Mouse (Mus musculus): Measurements from ENCODE around the gene Tcerg1l.

Tcerg1l gene

GRCm38 (mm10) chr7:138397485-138398181 is at the start of gene Tcerg1l:
TSS of gene Tcerg1l (minus strand) at chr7:138397730.
- DNase-seq, result no peak

GRCm38 (mm10) chr7:138442096-138442495 is 44.6 kb upstream of the Tcerg1l start:
- DNase-seq, result no peak

- no peak for DNase-seq
Measured at GRCm38 (mm10) chr7:138432541-138432940, 35.0 kb upstream of the Tcerg1l start.

GRCm38 (mm10) chr7:138431456-138431855 is 33.9 kb upstream of the Tcerg1l start:
- no peak for DNase-seq

- DNase-seq, result no peak
Measured at GRCm38 (mm10) chr7:138429916-138430315, 32.4 kb upstream of the Tcerg1l start.

DNA sequence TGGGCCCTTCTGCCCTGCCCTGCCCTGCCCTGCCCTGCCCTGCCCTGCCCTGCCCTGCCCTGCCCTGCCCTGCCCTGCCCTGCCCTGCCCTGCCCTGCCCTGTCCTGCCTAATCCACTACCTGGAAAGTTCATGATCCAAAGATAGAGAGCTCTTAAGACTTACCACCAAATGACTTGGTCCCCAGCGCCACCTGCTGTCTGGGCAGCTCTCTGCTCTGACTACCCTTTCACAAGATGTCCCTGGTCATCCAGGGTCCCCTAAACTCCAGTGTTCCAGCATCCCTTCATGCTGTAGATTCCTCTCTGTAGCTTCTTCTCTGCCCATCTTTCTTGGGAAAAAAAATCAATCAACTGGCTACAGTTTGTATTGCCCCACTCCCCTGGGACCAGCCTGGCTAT is 31.3 kb upstream of the Tcerg1l start:
- DNase-seq, result peak; percentile 55

DNA sequence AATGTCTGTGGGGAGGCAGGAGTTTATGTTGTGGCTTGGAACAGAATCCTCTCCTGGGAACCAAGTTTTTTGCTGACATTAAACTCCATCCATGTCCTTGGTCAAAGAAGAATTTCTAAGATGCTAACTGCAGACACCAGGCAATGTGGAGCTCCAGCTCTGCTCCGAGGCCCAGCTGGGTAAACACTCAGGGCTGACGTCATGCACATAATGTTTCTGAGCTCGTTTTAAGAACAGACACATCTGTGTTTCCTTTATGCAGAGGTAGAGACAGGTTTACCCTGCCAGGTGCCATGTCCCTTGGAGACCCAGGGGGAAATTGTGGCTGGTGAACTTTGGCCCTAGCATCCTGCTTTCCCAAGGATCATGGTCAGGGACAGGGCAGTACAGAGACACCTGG is 29.9 kb upstream of the Tcerg1l start:
- DNase-seq, result no peak

DNA sequence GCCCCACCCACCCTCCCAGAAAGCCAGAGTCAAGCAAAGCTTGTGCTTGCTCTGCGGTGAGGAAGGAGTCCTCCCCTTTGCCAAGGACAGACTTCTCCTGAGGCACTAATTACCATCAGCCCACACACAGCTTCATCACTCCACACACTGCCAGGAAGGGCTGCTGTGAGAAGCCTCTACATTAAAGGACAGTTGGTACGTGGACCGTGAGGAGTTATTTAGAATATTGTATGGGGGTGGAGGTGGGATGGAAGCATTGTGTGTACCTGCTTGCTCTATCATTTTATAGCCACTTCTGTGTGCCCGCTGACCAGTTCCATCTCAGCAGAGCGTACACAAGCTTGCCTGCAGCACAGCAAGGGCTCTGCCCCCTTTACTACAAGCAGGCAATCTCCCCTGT is 16.0 kb upstream of the Tcerg1l start:
- no peak for DNase-seq

DNA sequence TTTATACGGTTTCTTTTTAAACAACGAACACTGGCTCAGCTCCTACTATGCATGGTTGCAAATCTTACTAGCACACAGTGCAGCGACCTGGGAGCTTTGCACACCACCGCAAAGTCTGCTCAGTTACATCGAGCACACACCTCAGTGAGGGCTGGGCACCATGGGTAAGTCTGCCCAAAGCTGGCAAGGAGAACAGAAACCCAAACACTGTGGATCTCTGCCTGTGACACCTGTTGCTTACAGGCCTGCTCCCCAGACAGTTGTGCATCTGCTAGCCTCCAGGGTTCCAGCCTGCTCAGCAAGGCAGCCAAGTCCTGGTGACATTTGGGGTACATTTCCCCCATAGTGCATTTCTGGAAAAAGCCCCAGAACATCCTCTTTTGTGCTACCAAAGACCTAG is 4.1 kb upstream of the Tcerg1l start:
- no peak for DNase-seq

DNA sequence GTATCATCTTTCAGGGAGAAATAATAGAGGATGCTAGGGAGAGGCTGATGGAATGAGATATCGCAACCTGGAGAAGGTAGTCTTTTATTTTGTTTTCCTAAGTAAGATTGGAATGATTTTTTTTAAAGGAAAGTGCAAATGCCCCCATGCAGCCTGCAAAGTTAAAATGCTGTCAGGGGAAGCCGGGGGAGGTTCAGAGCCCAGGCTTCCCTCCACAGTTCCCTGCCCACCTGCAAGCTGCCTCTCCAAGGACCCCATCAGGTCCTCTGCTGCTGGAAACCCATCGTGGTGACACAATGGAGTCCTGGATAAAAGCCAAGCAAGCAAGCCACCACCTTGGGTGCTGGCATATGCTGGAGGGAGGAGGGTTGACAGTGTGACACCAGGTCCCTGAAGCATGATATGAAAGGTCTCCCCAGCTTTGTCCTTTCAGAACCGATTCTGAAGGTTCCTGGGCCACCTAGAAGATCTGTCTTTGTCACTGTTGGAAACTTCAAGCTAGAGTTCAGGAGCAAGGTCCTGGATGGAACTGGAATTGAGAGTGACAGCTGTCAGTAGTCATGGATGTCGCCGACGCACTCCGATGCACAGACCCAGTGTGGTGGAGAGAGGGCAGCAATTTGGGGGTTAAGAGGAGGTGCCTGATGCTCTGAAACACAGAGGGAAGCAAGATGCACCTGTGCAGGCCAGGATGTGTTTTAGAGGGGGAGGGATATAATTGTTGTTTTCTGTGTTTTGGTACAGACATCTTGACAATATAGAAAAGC is 3.2 kb upstream of the Tcerg1l start:
- DNase-seq, result no peak

- DNase-seq, result peak; percentile 22
Measured at GRCm38 (mm10) chr7:138398182-138398793, 758 bp upstream of the Tcerg1l start.

DNA sequence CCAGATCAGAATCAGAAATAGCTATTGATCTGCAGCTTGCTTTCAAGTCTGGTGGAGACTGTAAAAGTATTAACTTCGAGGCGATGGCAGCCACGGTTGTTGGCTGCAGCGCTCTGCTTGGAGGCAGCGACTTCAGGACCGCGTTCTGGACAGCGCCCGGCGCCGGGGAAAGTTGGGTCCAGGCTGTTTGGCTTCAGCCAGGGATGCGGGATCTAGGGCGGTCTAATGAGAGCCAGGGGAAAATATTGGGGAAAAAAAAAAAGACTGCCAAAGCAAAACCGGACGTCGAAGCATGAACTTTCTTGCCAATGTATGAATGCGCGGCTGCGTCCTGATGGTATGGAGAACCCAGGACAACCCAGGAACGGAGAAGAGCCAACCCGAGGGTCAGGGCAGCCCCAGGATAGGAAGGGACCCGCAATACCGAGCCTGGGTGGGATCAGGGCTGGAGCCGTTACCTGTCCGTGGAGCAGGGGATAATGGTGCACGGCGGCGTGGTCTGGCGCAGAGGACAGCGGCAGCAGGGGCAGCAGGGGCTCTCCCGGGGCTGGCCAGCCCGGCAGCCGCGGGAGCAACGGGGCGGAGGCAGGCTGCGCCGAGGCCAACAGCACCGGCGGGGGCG is 556 bp downstream of the Tcerg1l start:
- peak; percentile 60 for DNase-seq

- no peak for DNase-seq
Measured at GRCm38 (mm10) chr7:138396109-138396862, 1.2 kb downstream of the Tcerg1l start.

GRCm38 (mm10) chr7:138389941-138390340 is 7.6 kb downstream of the Tcerg1l start:
- DNase-seq, result no peak

GRCm38 (mm10) chr7:138389071-138389470 is 8.5 kb downstream of the Tcerg1l start:
- DNase-seq, result no peak

- no peak for DNase-seq
Measured at GRCm38 (mm10) chr7:138379221-138379620, 18.3 kb downstream of the Tcerg1l start.

DNA sequence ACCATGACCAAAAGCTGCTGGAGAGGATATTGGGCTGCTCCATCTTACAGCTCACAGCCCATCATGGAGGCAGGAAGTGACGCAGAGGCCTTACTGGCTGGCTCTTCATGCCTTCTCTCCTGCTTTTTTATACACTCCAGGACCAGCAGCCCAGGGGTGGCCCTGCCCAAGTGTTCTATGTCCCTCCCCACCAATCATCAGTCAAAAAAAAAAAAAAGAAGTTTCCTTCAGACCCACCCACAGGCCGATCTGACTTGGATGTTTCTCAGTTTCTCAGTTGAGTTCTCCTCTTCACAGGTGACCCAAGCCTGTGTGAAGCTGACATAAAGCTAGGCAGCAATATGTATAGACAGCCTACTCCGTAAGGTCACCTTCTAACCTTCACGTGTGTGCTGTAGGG is 19.0 kb downstream of the Tcerg1l start:
- no peak for DNase-seq

DNA sequence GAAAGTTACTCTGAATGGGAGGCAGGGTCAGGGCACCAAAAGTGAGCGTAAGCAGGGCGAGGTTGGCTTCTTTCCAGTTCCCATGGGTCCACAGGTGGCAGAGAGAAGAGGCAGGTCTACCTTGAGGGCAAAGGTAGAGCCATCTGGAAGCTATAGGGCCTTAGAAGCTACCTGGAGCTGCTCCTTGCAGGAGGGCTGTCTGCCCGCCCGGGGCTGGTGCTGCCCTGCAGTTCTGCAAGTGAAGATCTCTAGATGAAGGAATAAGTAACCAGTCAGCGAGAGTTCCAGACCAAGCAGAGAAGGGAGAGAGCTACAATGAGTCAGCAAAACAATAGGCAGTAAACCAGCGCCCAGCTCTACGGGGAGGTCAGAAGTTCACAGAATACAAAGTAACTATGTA is 22.0 kb downstream of the Tcerg1l start:
- no peak for DNase-seq

DNA sequence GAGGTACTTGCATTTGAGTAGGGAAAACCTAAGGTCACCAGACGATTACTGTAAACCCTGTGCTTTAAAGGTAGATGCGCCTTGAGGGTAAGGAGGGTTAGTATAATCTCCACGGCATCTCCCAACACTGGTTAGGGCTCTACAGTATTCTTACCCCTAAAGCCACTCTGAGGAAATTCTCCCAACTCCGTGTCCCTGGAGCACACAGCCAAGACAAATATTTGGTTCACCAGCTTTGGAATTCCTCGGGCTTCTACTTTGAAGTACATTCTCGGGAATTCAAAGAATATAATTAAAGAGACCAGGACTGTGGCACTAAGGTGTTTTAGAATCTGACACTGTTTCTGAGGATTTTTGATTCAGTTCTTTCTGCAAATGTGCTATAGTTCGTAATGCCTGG is 23.2 kb downstream of the Tcerg1l start:
- DNase-seq, result no peak

DNA sequence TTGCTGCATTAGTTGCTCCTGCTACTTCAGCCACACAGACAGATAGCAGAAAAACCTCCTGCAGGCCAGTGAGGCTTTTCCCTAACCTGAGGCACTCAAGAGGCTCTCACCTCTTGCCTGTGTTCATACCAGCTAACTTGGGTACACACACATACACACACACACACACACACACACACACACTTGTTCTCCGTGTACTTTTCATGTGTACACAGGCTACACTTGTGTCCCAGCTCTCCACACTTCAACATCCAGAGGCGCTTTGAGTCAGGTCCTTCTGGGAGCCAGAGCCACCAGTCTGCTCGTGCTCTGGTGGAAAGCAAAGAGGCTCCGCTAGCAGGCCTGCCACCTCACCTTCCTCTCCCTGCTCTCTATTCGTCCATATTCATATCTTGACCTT is 24.0 kb downstream of the Tcerg1l start:
- DNase-seq, result peak; percentile 20

- DNase-seq, result peak; percentile 25
Measured at GRCm38 (mm10) chr7:138367570-138367969, 30.0 kb downstream of the Tcerg1l start.

DNA sequence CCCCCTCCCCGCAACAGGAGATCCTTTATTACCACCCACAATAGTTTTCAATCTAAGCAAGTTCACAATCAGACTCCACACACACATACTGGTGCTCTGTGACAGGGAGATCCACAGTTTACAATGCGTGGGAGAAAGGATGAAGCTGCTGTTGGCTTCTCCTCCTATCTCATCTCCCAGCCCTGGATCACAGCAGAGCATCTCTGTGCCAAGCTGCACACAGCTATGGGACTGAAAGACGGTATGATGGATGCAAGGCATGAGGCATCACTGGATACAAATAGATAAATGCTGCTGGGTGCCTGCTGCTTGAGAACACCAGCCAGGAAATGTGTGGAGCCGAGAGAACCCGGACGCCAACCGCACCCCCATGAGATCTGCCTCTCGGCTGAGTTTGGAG is 32.0 kb downstream of the Tcerg1l start:
- DNase-seq, result no peak

DNA sequence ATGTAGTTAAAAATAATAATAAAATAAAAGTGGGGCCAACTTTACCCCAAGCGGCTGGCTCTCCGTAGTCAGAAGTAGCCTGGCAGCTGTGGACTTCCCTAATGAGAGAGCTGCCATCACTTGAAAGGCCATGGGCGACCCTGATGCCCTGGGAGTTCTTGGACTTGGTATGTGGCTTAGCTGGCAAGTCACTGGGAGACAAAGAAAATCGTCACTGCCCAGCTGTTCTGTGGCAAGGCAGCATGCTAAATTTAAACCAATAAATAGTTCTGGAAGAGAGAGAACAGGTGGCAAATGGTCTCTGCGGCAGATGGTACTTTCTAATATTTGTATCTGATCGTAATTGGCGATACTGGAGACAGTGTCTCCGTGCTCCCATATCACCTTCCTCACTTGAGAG is 40.1 kb downstream of the Tcerg1l start:
- no peak for DNase-seq

All from lung, postnatal 10 days (tissue).